ENCODE assay signal across 21 mouse cellular contexts in the genomic region with DNA sequence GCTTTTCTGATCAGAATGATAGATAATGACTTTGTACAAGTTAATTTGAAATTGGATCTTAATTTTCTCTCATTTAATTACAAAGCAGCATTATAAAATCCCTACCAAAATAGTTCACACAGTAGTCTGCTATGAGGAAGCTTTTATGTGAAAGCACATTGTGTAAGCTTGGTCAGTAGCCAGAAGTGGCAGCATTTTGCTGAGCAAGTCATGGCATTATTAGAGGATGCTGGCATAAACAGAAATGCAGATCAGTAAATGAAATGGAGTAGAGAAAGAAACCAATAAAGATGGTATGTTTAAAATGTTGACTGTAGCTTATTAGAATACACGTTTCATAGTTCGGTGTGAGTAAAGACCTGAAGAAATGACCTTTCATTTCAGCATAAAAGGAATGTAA.
DNase-seq lines count a peak whose midpoint lies in the region; ATAC-seq and TF ChIP-seq lines count a peak whose summit lies in the region.
"Had no signal": no experiment of that assay in that cellular context is flagged by ENCODE, and none has a peak within 500 bp of the region (broad histone marks: within the 10 kb centered on the region; RNA-seq: fewer than 3 reads in every experiment).

No protein-coding gene starts in this region.

- WGBS in midbrain, postnatal 0 days: 73% methylated on average over 2 of the region's 2 CpGs
- 75% methylated on average over 2 of the region's 2 CpGs for WGBS in midbrain, embryonic 13.5 days
- 57% methylated on average over 2 of the region's 2 CpGs for WGBS in liver, embryonic 12.5 days (ENCODE audit: insufficient replicate concordance)

- no peak overlapping the region for H3K4me2 ChIP-seq in midbrain, postnatal 0 days (ENCODE audit: low read depth, low read length, poor library complexity, severe bottlenecking)
- no peak overlapping the region for H3K4me2 ChIP-seq in midbrain, embryonic 13.5 days (replicated peaks)
- no peak overlapping the region for H3K4me2 ChIP-seq in liver, embryonic 12.5 days
- H3K4me2 ChIP-seq: embryonic facial prominence, embryonic 13.5 days; heart, embryonic 15.5 days; limb, embryonic 13.5 days; liver, embryonic 15.5 days had no signal

- TF ChIP-seq CTCF in midbrain, postnatal 0 days (IDR thresholded peaks at IDR 0.05): no peak

- H3K36me3 ChIP-seq in midbrain, postnatal 0 days (ENCODE audit: insufficient read depth, low read length): no peaks in the 10 kb centered on the region
- H3K36me3 ChIP-seq in midbrain, embryonic 13.5 days: no peaks in the 10 kb centered on the region
- H3K36me3 ChIP-seq in liver, embryonic 12.5 days: no peaks in the 10 kb centered on the region
- H3K36me3 ChIP-seq: embryonic facial prominence, embryonic 13.5 days; G1E; heart, embryonic 15.5 days; limb, embryonic 13.5 days; liver, embryonic 15.5 days had no signal

- DNase-seq in cerebellum, adult 18-20 months: peak; percentile 12 to 37
- no peak for DNase-seq in cerebellum, adult 11-12 months
- peak; percentile 2 for DNase-seq in layer of hippocampus, adult 11-12 months (ENCODE audit: low spot score)
- DNase-seq in layer of hippocampus, postnatal 10 days (ENCODE audit: low spot score in 2 of 2): no peak
- peak; percentile 15 for DNase-seq in midbrain, postnatal 0 days (ENCODE audit: low spot score)
- DNase-seq in telencephalon, adult 2 months (ENCODE audit: low read depth, low spot score): peak; percentile 4
- DNase-seq: gastrocnemius, postnatal 14 days; heart, adult 2 months; kidney, adult 11 months; lung, postnatal 14 days; retina, postnatal 1 day; right cerebral cortex, postnatal 4 days; thymus, postnatal 14 days had no signal

- no peaks in the 10 kb centered on the region for H3K4me1 ChIP-seq in midbrain, postnatal 0 days (ENCODE audit: insufficient read depth, low read length)
- no peaks in the 10 kb centered on the region for H3K4me1 ChIP-seq in midbrain, embryonic 13.5 days (replicated peaks)
- no peaks in the 10 kb centered on the region for H3K4me1 ChIP-seq in liver, embryonic 12.5 days
- H3K4me1 ChIP-seq: embryonic facial prominence, embryonic 13.5 days; heart, embryonic 15.5 days; limb, embryonic 13.5 days; liver, embryonic 15.5 days had no signal

- no peaks in the 10 kb centered on the region for H3K27me3 ChIP-seq in midbrain, postnatal 0 days (ENCODE audit: insufficient read depth, low read length)
- no peaks in the 10 kb centered on the region for H3K27me3 ChIP-seq in midbrain, embryonic 13.5 days
- H3K27me3 ChIP-seq in liver, embryonic 12.5 days (replicated peaks): no peaks in the 10 kb centered on the region
- H3K27me3 ChIP-seq: embryonic facial prominence, embryonic 13.5 days; heart, embryonic 15.5 days; limb, embryonic 13.5 days; liver, embryonic 15.5 days had no signal

- no peak overlapping the region for H3K9ac ChIP-seq in midbrain, postnatal 0 days (replicated peaks; ENCODE audit: low read length, poor library complexity, severe bottlenecking)
- no peak overlapping the region for H3K9ac ChIP-seq in midbrain, embryonic 13.5 days (replicated peaks)
- no peak overlapping the region for H3K9ac ChIP-seq in liver, embryonic 12.5 days
- H3K9ac ChIP-seq: embryonic facial prominence, embryonic 13.5 days; heart, embryonic 15.5 days; limb, embryonic 13.5 days; liver, embryonic 15.5 days had no signal

- no peak for ATAC-seq in midbrain, postnatal 0 days (ENCODE audit: low FRiP score)
- no peak for ATAC-seq in midbrain, embryonic 13.5 days
- ATAC-seq in liver, embryonic 12.5 days: no peak

- no peak overlapping the region for H3K4me3 ChIP-seq in midbrain, postnatal 0 days (ENCODE audit: low read depth, low read length)
- no peak overlapping the region for H3K4me3 ChIP-seq in midbrain, embryonic 13.5 days (replicated peaks)
- no peak overlapping the region for H3K4me3 ChIP-seq in liver, embryonic 12.5 days
- H3K4me3 ChIP-seq: embryonic facial prominence, embryonic 13.5 days; heart, adult 2 months; heart, embryonic 15.5 days; limb, embryonic 13.5 days; liver, embryonic 15.5 days had no signal

- no peak overlapping the region for H3K27ac ChIP-seq in midbrain, postnatal 0 days (ENCODE audit: low read depth, low read length)
- no peak overlapping the region for H3K27ac ChIP-seq in midbrain, embryonic 13.5 days
- no peak overlapping the region for H3K27ac ChIP-seq in liver, embryonic 12.5 days
- H3K27ac ChIP-seq: embryonic facial prominence, embryonic 13.5 days; heart, adult 2 months; heart, embryonic 15.5 days; kidney, postnatal 0 days; limb, embryonic 13.5 days; liver, embryonic 15.5 days had no signal

- no peaks in the 10 kb centered on the region for H3K9me3 ChIP-seq in midbrain, postnatal 0 days (ENCODE audit: low read length)
- H3K9me3 ChIP-seq in midbrain, embryonic 13.5 days: no peaks in the 10 kb centered on the region
- no peaks in the 10 kb centered on the region for H3K9me3 ChIP-seq in liver, embryonic 12.5 days (replicated peaks)
- H3K9me3 ChIP-seq: embryonic facial prominence, embryonic 13.5 days; G1E; heart, embryonic 15.5 days; limb, embryonic 13.5 days; liver, embryonic 15.5 days had no signal

Comparison
In these comparisons a context has a peak if more than half of its experiments do, and no peak if none do; other contexts are left out.
1. DNase-seq: peak in cerebellum, adult 18-20 months (2 of 2), layer of hippocampus, adult 11-12 months (single experiment), midbrain, postnatal 0 days (single experiment) and telencephalon, adult 2 months (single experiment); none in cerebellum, adult 11-12 months (single experiment) and layer of hippocampus, postnatal 10 days (0 of 2).